Mouse (Mus musculus): ENCODE data around the gene Npas2. TPM values are rescaled to one million over a fixed set of nuclear protein-coding genes. Genes with fewer than 3 reads are reported as not detected.

The Npas2 gene
- polyA plus RNA-seq, 1 experiment = 0.75 TPM

DNA sequence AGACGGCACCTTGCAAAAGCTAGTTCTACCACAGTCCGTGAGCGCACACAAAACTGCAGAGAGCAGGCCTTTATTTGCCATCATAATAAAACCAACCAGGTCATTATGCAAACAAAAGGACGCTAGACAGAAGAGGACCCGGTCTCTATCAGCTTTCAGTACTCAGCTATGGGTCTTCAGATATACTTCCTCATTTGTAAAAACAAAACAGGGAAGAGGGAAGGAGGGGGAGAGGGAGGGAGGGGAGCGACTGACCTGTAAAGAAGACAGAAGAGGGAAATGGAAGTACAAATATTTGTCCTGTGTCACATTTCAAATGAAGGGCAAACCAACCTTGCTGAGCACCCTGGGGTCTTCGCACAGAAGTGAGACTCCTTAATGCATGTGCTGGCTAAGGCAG, 215.1 kb downstream of the Npas2 start:
- no peaks in the 10 kb centered on the region for H3K36me3 ChIP-seq (ENCODE audit: control insufficient read depth, insufficient read depth, low read length, poor library complexity, severe bottlenecking)
- H3K27ac ChIP-seq (ENCODE audit: insufficient read depth, low read length) = no peak overlapping the region
- H3K9me3 ChIP-seq (replicated peaks; ENCODE audit: control insufficient read depth, insufficient read depth, low read length, poor library complexity, severe bottlenecking) = 0 out of 2 replicates have a peak, but pooled peaks cover 4% of the 10 kb centered on the region

DNA sequence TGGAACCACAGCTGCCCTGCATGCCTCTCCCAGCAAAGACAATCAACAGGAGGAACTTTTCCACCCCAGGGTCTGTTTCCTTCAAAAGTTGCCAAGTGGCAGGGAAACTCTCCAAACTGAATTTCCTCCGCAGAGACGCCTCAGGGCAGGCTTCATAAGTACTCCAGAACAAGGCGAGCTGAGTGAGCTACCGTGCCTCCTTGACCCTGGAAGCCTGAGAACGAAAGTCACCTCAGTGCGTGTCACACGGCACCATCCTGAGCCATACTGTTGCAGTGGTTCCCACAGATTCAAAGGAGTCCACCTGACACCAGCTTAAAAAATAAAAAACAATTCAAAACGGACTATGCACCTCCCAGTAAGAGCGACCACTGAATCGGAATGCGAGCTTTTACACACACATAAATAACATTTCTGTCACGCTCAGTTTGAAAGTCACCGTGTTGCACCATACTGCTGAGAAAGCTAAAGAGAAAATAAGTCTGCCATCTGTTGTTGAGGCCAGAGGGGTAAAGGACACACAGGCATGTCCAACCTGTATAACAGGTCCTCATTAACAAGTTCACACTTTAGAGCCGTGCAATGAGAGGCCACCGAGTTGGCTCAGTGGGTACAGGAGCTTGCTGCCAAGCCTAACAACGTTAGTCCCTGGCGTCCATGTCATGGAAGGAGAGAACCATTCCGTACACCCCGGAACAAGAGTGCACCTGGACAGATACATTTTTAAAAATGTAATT, 216.7 kb downstream of the Npas2 start:
- TF ChIP-seq POLR2A (IDR thresholded peaks at IDR 0.05; ENCODE audit: insufficient read depth, low read length) (no peak), EP300 (IDR thresholded peaks at IDR 0.05; ENCODE audit: insufficient read depth, low read depth, low read length) (no peak), CTCF (IDR thresholded peaks at IDR 0.05; ENCODE audit: low read depth, low read length) (no peak)
- no peak overlapping the region for H3K9ac ChIP-seq (ENCODE audit: low read depth, poor library complexity, severe bottlenecking)
- H3K27ac ChIP-seq (ENCODE audit: insufficient read depth, low read length) = no peak overlapping the region
- H3K36me3 ChIP-seq (ENCODE audit: control insufficient read depth, insufficient read depth, low read length, poor library complexity, severe bottlenecking) = no peaks in the 10 kb centered on the region
- no peak overlapping the region for H3K4me3 ChIP-seq (ENCODE audit: low read depth, low read length)
- no peaks in the 10 kb centered on the region for H3K4me1 ChIP-seq (ENCODE audit: control insufficient read depth, insufficient read depth, low read length)
- H3K9me3 ChIP-seq (replicated peaks; ENCODE audit: control insufficient read depth, insufficient read depth, low read length, poor library complexity, severe bottlenecking) = 0 out of 2 replicates have a peak, but pooled peaks cover 4% of the 10 kb centered on the region
- H3K27me3 ChIP-seq (ENCODE audit: control insufficient read depth, insufficient read depth, low read length, poor library complexity, severe bottlenecking) = no peaks in the 10 kb centered on the region

More for the DNA sequence above, 215.1 kb downstream of the Npas2 start:
- no peak overlapping the region for H3K4me3 ChIP-seq (ENCODE audit: low read depth, low read length)
- no peak for TF ChIP-seq POLR2A (IDR thresholded peaks at IDR 0.05; ENCODE audit: insufficient read depth, low read length)
- TF ChIP-seq CTCF (IDR thresholded peaks at IDR 0.05; ENCODE audit: low read depth, low read length) = no peak
- TF ChIP-seq EP300 (IDR thresholded peaks at IDR 0.05; ENCODE audit: insufficient read depth, low read depth, low read length) = no peak
- H3K27me3 ChIP-seq (ENCODE audit: control insufficient read depth, insufficient read depth, low read length, poor library complexity, severe bottlenecking) = no peaks in the 10 kb centered on the region
- no peak overlapping the region for H3K9ac ChIP-seq (ENCODE audit: low read depth, poor library complexity, severe bottlenecking)
- no peaks in the 10 kb centered on the region for H3K4me1 ChIP-seq (ENCODE audit: control insufficient read depth, insufficient read depth, low read length)

Other genes starting within 250 kb of the Npas2 start
- gene Pdcl3, start 208.1 kb upstream of the Npas2 start, polyA plus RNA-seq (2011; ENCODE audit: insufficient read depth, insufficient read length, low read depth, missing spikeins) = 198 and 199 TPM in 2 replicates
- gene Rpl31, start 174.1 kb downstream of the Npas2 start, polyA plus RNA-seq (2011; ENCODE audit: insufficient read depth, insufficient read length, low read depth, missing spikeins) = 2,420 and 2,624 TPM in 2 replicates

Measured in ES-Bruce4 (cell line).